Mouse (Mus musculus): ENCODE data around the gene Coro1c. TPM values are rescaled to one million over a fixed set of nuclear protein-coding genes. Genes with fewer than 3 reads are reported as not detected.

Coro1c gene
- polyA plus RNA-seq (2012; rRNA removed; ENCODE audit: low replicate concordance): 85.5 and 112 TPM in 2 replicates

GRCm38 (mm10) chr5:113908592-113909441, at the start of gene Coro1c:
Coro1c (minus strand) TSS chr5:113908758.

DNA sequence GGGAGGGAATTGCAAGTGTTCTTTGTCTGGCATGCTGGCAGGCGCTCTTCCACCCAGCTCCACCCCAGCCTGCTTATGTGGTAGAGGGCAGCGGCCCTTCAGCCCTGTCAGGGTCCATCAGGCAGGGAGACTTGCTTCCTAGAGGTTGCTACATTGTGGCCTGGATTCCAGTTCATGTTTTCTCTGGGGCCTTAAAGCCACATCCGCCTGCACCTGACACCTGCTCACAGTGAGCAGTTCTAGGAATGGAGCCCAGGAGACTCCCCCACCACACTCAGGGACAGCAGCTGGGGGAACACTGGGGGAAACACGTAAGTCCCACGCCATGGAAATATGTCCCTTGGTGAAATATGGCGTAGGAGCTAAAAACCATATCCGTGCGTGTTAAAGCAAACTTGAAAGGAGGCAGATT, 76.1 kb downstream of the Coro1c start, which contains the start of gene Selplg:
Gene Selplg, minus strand, starts transcription at position 155 of the 412 bp plus-strand sequence.

GRCm38 (mm10) chr5:113800280-113800679, 108.3 kb downstream of the Coro1c start, which contains the start of gene Tmem119:
Tmem119 (minus strand) TSS chr5:113800516.

Other genes with a start within 250 kb of the Coro1c start
- gene 1700069L16Rik, start 184.0 kb downstream of the Coro1c start, polyA plus RNA-seq (2012; rRNA removed; ENCODE audit: low replicate concordance): not detected in 2 replicates
- gene Ficd, start 173.0 kb downstream of the Coro1c start, polyA plus RNA-seq (2012; rRNA removed; ENCODE audit: low replicate concordance): 7.4 and 9.3 TPM in 2 replicates
- gene Sart3, start 136.2 kb downstream of the Coro1c start, polyA plus RNA-seq (2012; rRNA removed; ENCODE audit: low replicate concordance): 11.8 and 34.5 TPM in 2 replicates
- gene Iscu, start 136.0 kb downstream of the Coro1c start, polyA plus RNA-seq (2012; rRNA removed; ENCODE audit: low replicate concordance): 158 and 284 TPM in 2 replicates
- 19.5 and 149 TPM in 2 replicates for gene Tmem119, start 108.2 kb downstream of the Coro1c start, polyA plus RNA-seq (2012; rRNA removed; ENCODE audit: low replicate concordance)
- 31.6 and 49.3 TPM in 2 replicates for gene Selplg, start 76.1 kb downstream of the Coro1c start, polyA plus RNA-seq (2012; rRNA removed; ENCODE audit: low replicate concordance)
- gene Ssh1, start 85.1 kb upstream of the Coro1c start, polyA plus RNA-seq (2012; rRNA removed; ENCODE audit: low replicate concordance): 13.9 and 23.9 TPM in 2 replicates
- 0.30 TPM in 1 of 2 replicates, not detected in the other for gene Dao, start 94.9 kb upstream of the Coro1c start, polyA plus RNA-seq (2012; rRNA removed; ENCODE audit: low replicate concordance)
- gene Usp30, start 156.7 kb upstream of the Coro1c start, polyA plus RNA-seq (2012; rRNA removed; ENCODE audit: low replicate concordance): 28.9 and 32.0 TPM in 2 replicates
- not detected in 2 replicates for gene Svop, start 182.8 kb upstream of the Coro1c start, polyA plus RNA-seq (2012; rRNA removed; ENCODE audit: low replicate concordance)
- 13.0 and 15.4 TPM in 2 replicates for gene Alkbh2, start 219.5 kb upstream of the Coro1c start, polyA plus RNA-seq (2012; rRNA removed; ENCODE audit: low replicate concordance)
- 6.8 and 10.8 TPM in 2 replicates for gene Ung, start 221.6 kb upstream of the Coro1c start, polyA plus RNA-seq (2012; rRNA removed; ENCODE audit: low replicate concordance)
- 68.9 and 89.5 TPM in 2 replicates for gene Acacb, start 237.8 kb upstream of the Coro1c start, polyA plus RNA-seq (2012; rRNA removed; ENCODE audit: low replicate concordance)

Data from subcutaneous adipose tissue, adult 2 months (tissue).